Mouse (Mus musculus) kidney, embryonic 15.5 days (tissue): ENCODE results near the gene Cnot11. TPM values are rescaled to one million over a fixed set of nuclear protein-coding genes. Genes with fewer than 3 reads are reported as not detected.

Source experiments
- ATAC-seq: fragments of 200-750 bp; cut with Nextera tagmentation; replicated peaks from 2 replicates; pipeline ENCODE4 v1.8.0; 2017; ENCODE audit warnings: moderate TSS enrichment; ENCODE audit not compliant: low FRiP score
- H3K27ac ChIP-seq: fragments of 300-500 bp; sonication (generic); 2 replicates; pipeline ENCODE4 v1.5.1; 2015; ENCODE audit warnings: mild to moderate bottlenecking, inconsistent platforms
- H3K27me3 ChIP-seq: fragments of 300-500 bp; sonication (generic); 2 replicates; pipeline ENCODE4 v1.6.1; 2015; ENCODE audit warnings: inconsistent platforms
- H3K36me3 ChIP-seq: fragments of 300-500 bp; sonication (generic); 2 replicates; pipeline ENCODE4 v1.6.1; 2015; ENCODE audit warnings: inconsistent platforms
- H3K4me1 ChIP-seq: fragments of 300-500 bp; sonication (generic); 2 replicates; pipeline ENCODE4 v1.6.1; 2015; ENCODE audit warnings: inconsistent platforms
- H3K4me2 ChIP-seq: fragments of 300-500 bp; sonication (generic); 2 replicates; pipeline ENCODE4 v1.6.1; 2015; ENCODE audit warnings: moderate library complexity, mild to moderate bottlenecking, inconsistent platforms
- H3K4me3 ChIP-seq: fragments of 300-500 bp; sonication (generic); replicated peaks from 2 replicates; pipeline ENCODE4 v1.5.1; 2015; ENCODE audit warnings: mild to moderate bottlenecking, inconsistent platforms
- H3K9ac ChIP-seq: fragments of 300-500 bp; sonication (generic); 2 replicates; pipeline ENCODE4 v1.6.1; 2015; ENCODE audit warnings: mild to moderate bottlenecking, inconsistent platforms
- H3K9me3 ChIP-seq: fragments of 300-500 bp; sonication (generic); replicated peaks from 2 replicates; pipeline ENCODE4 v1.6.1; 2016; ENCODE audit warnings: inconsistent platforms
- WGBS: fragments of 180-500 bp; shearing (Covaris S2); methylation state at CpG from one replicate; pipeline ENCODE4 v1.1.7; 2015; ENCODE audit warnings: mixed read lengths; 5-methylcytosine and 5-hydroxymethylcytosine counted together
- polyA plus RNA-seq: library from polyadenylated mRNA; unstranded; fragments of >200 nt; fragmentation: Nextera tagmentation; extraction: Ambion mirVana; gene quantifications from 2 replicates; pipeline ENCODE4 v1.2.1, GENCODE M21; 2015

Gene Cnot11
- polyA plus RNA-seq, 1 experiment from 2014 or later = 24.4 TPM

GRCm38 (mm10) chr1:39564603-39565002 is 29.8 kb downstream of the Cnot11 start:
- Histone ChIP-seq H3K4me2 (no peak overlapping the region), H3K9me3 (no peaks in the 10 kb centered on the region), H3K27me3 (no peaks in the 10 kb centered on the region), H3K27ac (no peak overlapping the region), H3K9ac (no peak overlapping the region), H3K36me3 (peaks cover 38% of the 10 kb centered on the region), H3K4me1 (0 out of 2 replicates have a peak, but pooled peaks cover 2% of the 10 kb centered on the region), H3K4me3 (no peak overlapping the region)
- ATAC-seq = no peak
- WGBS = 61% methylated on average over 3 of the region's 3 CpGs

GRCm38 (mm10) chr1:39568079-39568478 is 33.3 kb downstream of the Cnot11 start:
- H3K27me3 ChIP-seq = no peaks in the 10 kb centered on the region
- no peak overlapping the region for H3K27ac ChIP-seq

GRCm38 (mm10) chr1:39571653-39572052 is 36.9 kb downstream of the Cnot11 start:
- Histone ChIP-seq H3K9ac (no peak overlapping the region), H3K27ac (peak overlapping the region; percentile 4; the same call in 1 of the 2 replicates), H3K4me3 (no peak overlapping the region), H3K4me2 (no peak overlapping the region), H3K4me1 (peaks cover 41% of the 10 kb centered on the region), H3K27me3 (no peaks in the 10 kb centered on the region), H3K36me3 (no peaks in the 10 kb centered on the region), H3K9me3 (no peaks in the 10 kb centered on the region)
- ATAC-seq = no peak
- 33% methylated on average over 6 of the region's 6 CpGs for WGBS

More at GRCm38 (mm10) chr1:39568079-39568478, 33.3 kb downstream of the Cnot11 start:
- no peak for ATAC-seq
- peaks cover 15% of the 10 kb centered on the region for H3K36me3 ChIP-seq
- peaks cover 17% of the 10 kb centered on the region for H3K4me1 ChIP-seq
- no peaks in the 10 kb centered on the region for H3K9me3 ChIP-seq
- H3K9ac ChIP-seq = no peak overlapping the region
- no peak overlapping the region for H3K4me2 ChIP-seq
- no peak overlapping the region for H3K4me3 ChIP-seq

GRCm38 (mm10) chr1:39573890-39574289 is 39.1 kb downstream of the Cnot11 start:
- Histone ChIP-seq H3K36me3 (no peaks in the 10 kb centered on the region), H3K9me3 (no peaks in the 10 kb centered on the region), H3K4me1 (peaks cover 46% of the 10 kb centered on the region), H3K27ac (no peak overlapping the region), H3K9ac (no peak overlapping the region), H3K4me3 (no peak overlapping the region), H3K27me3 (no peaks in the 10 kb centered on the region), H3K4me2 (no peak overlapping the region)
- ATAC-seq = no peak
- WGBS = 76% methylated on average over 7 of the region's 7 CpGs

GRCm38 (mm10) chr1:39575778-39576375 is 41.1 kb downstream of the Cnot11 start:
- no peaks in the 10 kb centered on the region for H3K27me3 ChIP-seq
- H3K36me3 ChIP-seq = no peaks in the 10 kb centered on the region
- H3K4me3 ChIP-seq = peak overlapping the region; percentile 96
- no peaks in the 10 kb centered on the region for H3K9me3 ChIP-seq
- 8% methylated on average over 8 of the region's 8 CpGs for WGBS
- H3K27ac ChIP-seq = peak overlapping the region; percentile 99
- peak overlapping the region; percentile 93 for H3K9ac ChIP-seq
- peak overlapping the region; percentile 72 for H3K4me2 ChIP-seq
- peaks cover 46% of the 10 kb centered on the region for H3K4me1 ChIP-seq
- no peak for ATAC-seq

GRCm38 (mm10) chr1:39576431-39577243 is 41.8 kb downstream of the Cnot11 start:
- Histone ChIP-seq H3K4me2 (peak overlapping the region; percentile 72), H3K27ac (peak overlapping the region; percentile 99), H3K36me3 (no peaks in the 10 kb centered on the region), H3K4me3 (peak overlapping the region; percentile 96), H3K9ac (peak overlapping the region; percentile 93), H3K9me3 (no peaks in the 10 kb centered on the region), H3K4me1 (peaks cover 41% of the 10 kb centered on the region), H3K27me3 (no peaks in the 10 kb centered on the region)
- WGBS = under 1% methylated on average over 87 of the region's 88 CpGs
- peak; percentile 69 for ATAC-seq

GRCm38 (mm10) chr1:39577253-39577705 is 42.5 kb downstream of the Cnot11 start, which contains the start of gene Rnf149:
Gene Rnf149 (minus strand): TSS chr1:39577405.
- Histone ChIP-seq H3K9ac (peak within 1 kb of the TSS; percentile 93), H3K27ac (peak within 1 kb of the TSS; percentile 99), H3K27me3 (no peaks in the 10 kb centered on the region), H3K4me2 (peak within 1 kb of the TSS; percentile 72), H3K36me3 (no peaks in the 10 kb centered on the region), H3K4me3 (peak within 1 kb of the TSS; percentile 96), H3K4me1 (peaks cover 37% of the 10 kb centered on the region), H3K9me3 (no peaks in the 10 kb centered on the region)
- peak; percentile 97 for ATAC-seq
- WGBS = under 1% methylated on average over 43 of the region's 49 CpGs

- ATAC-seq = no peak
- Histone ChIP-seq H3K9ac (no peak overlapping the region), H3K9me3 (no peaks in the 10 kb centered on the region), H3K4me2 (no peak overlapping the region), H3K4me1 (peaks cover 29% of the 10 kb centered on the region), H3K27ac (no peak overlapping the region), H3K36me3 (no peaks in the 10 kb centered on the region), H3K4me3 (no peak overlapping the region), H3K27me3 (no peaks in the 10 kb centered on the region)
- WGBS = 84% methylated on average over 5 of the region's 5 CpGs
Measured at GRCm38 (mm10) chr1:39578446-39578845, 43.7 kb downstream of the Cnot11 start.

GRCm38 (mm10) chr1:39579139-39579538 is 44.3 kb downstream of the Cnot11 start:
- H3K4me2 ChIP-seq = no peak overlapping the region
- H3K9ac ChIP-seq = no peak overlapping the region
- no peaks in the 10 kb centered on the region for H3K36me3 ChIP-seq
- no peaks in the 10 kb centered on the region for H3K27me3 ChIP-seq
- WGBS = 78% methylated on average over 6 of the region's 6 CpGs
- H3K9me3 ChIP-seq = no peaks in the 10 kb centered on the region
- no peak for ATAC-seq
- peaks cover 24% of the 10 kb centered on the region for H3K4me1 ChIP-seq
- H3K4me3 ChIP-seq = no peak overlapping the region
- H3K27ac ChIP-seq = no peak overlapping the region

- 83% methylated on average over 2 of the region's 3 CpGs for WGBS
Measured at GRCm38 (mm10) chr1:39581215-39581614, 46.4 kb downstream of the Cnot11 start.

GRCm38 (mm10) chr1:39583173-39583572 is 48.4 kb downstream of the Cnot11 start:
- Histone ChIP-seq H3K4me1 (no peaks in the 10 kb centered on the region), H3K4me3 (no peak overlapping the region), H3K9me3 (no peaks in the 10 kb centered on the region), H3K27ac (no peak overlapping the region), H3K27me3 (no peaks in the 10 kb centered on the region), H3K4me2 (no peak overlapping the region), H3K9ac (no peak overlapping the region), H3K36me3 (no peaks in the 10 kb centered on the region)
- ATAC-seq = no peak
- WGBS = 88% methylated on average over 9 of the region's 9 CpGs

More at GRCm38 (mm10) chr1:39581215-39581614, 46.4 kb downstream of the Cnot11 start:
- Histone ChIP-seq H3K27ac (no peak overlapping the region), H3K4me2 (no peak overlapping the region), H3K36me3 (no peaks in the 10 kb centered on the region), H3K9me3 (no peaks in the 10 kb centered on the region), H3K4me1 (peaks cover 6% of the 10 kb centered on the region), H3K4me3 (no peak overlapping the region), H3K27me3 (no peaks in the 10 kb centered on the region), H3K9ac (no peak overlapping the region)
- no peak for ATAC-seq

GRCm38 (mm10) chr1:39585416-39585815 is 50.6 kb downstream of the Cnot11 start:
- Histone ChIP-seq H3K4me2 (no peak overlapping the region), H3K4me1 (no peaks in the 10 kb centered on the region), H3K36me3 (no peaks in the 10 kb centered on the region), H3K9me3 (no peaks in the 10 kb centered on the region), H3K9ac (no peak overlapping the region), H3K4me3 (no peak overlapping the region), H3K27me3 (no peaks in the 10 kb centered on the region), H3K27ac (no peak overlapping the region)
- no peak for ATAC-seq
- WGBS = 76% methylated on average over 9 of the region's 9 CpGs
